7 mouse cellular contexts compared by ENCODE assay signal in genomic region chrX:95445141-95445540, GRCm38 (mm10). TPM values are rescaled to one million over a fixed set of nuclear protein-coding genes. Genes with fewer than 3 reads are reported as not detected.
DNase-seq lines count a peak whose midpoint lies in the region; ATAC-seq and TF ChIP-seq lines count a peak whose summit lies in the region.

No protein-coding gene starts in this region.

- no peak for ATAC-seq in megakaryocyte, adult 5-6 weeks (ENCODE audit: poor library complexity, severe bottlenecking)

- peak overlapping the region; percentile 93 for H3K4me3 ChIP-seq in megakaryocyte, embryonic 14.5 days (replicated peaks)
- peak overlapping the region; percentile 57 for H3K4me3 ChIP-seq in embryonic fibroblast, embryonic 13.5 days (ENCODE audit: insufficient read depth, low read length)
- H3K4me3 ChIP-seq in limb, embryonic 10.5 days = peak overlapping the region; percentile 61
- H3K4me3 ChIP-seq in olfactory bulb, adult 2 months (ENCODE audit: insufficient read depth, low read depth, low read length) = peak overlapping the region; percentile 96

- peaks cover 5% of the 10 kb centered on the region; the same call in 1 of the 2 replicates for H3K9me3 ChIP-seq in megakaryocyte, embryonic 14.5 days
- no peaks in the 10 kb centered on the region for H3K9me3 ChIP-seq in limb, embryonic 10.5 days (replicated peaks)

- TF ChIP-seq POLR2A in embryonic fibroblast, embryonic 13.5 days (IDR thresholded peaks at IDR 0.05; ENCODE audit: low read depth, low read length) = peak; percentile 52; the same call in 1 of the 2 replicates
- no peak for TF ChIP-seq POLR2A in olfactory bulb, adult 2 months (IDR thresholded peaks at IDR 0.05; ENCODE audit: insufficient read depth, low read depth, low read length)

- H3K27me3 ChIP-seq in megakaryocyte, embryonic 14.5 days (replicated peaks) = peaks cover 10% of the 10 kb centered on the region
- peaks cover 27% of the 10 kb centered on the region for H3K27me3 ChIP-seq in limb, embryonic 10.5 days (ENCODE audit: low read depth, poor library complexity, severe bottlenecking)

- 29% methylated on average over 3 of the region's 3 CpGs for WGBS in limb, embryonic 10.5 days
- WGBS in olfactory bulb, adult 2 months = 47% methylated on average over 3 of the region's 3 CpGs

- DNase-seq in limb, embryonic 10.5 days (ENCODE audit: low spot score) = no peak
- no peak for DNase-seq in right cerebral cortex, postnatal 36 days (ENCODE audit: low spot score in 2 of 2)
- no peak for DNase-seq in right cerebral cortex, postnatal 4 days

- H3K4me1 ChIP-seq in megakaryocyte, embryonic 14.5 days = peaks cover 36% of the 10 kb centered on the region
- H3K4me1 ChIP-seq in embryonic fibroblast, embryonic 13.5 days (ENCODE audit: control insufficient read depth, insufficient read depth, low read length) = 0 out of 2 replicates have a peak, but pooled peaks cover 2% of the 10 kb centered on the region
- peaks cover 4% of the 10 kb centered on the region; the same call in 1 of the 2 replicates for H3K4me1 ChIP-seq in limb, embryonic 10.5 days
- peaks cover 3% of the 10 kb centered on the region; the same call in 1 of the 2 replicates for H3K4me1 ChIP-seq in olfactory bulb, adult 2 months (ENCODE audit: control insufficient read depth, insufficient read depth, low read length)

- no peak for TF ChIP-seq CTCF in embryonic fibroblast, embryonic 13.5 days (IDR thresholded peaks at IDR 0.05; ENCODE audit: borderline replicate concordance, insufficient read depth, low read length)
- no peak for TF ChIP-seq CTCF in olfactory bulb, adult 2 months (IDR thresholded peaks at IDR 0.05; ENCODE audit: insufficient read depth, low read depth, low read length)

- H3K27ac ChIP-seq in embryonic fibroblast, embryonic 13.5 days (ENCODE audit: insufficient read depth, low read length) = no peak overlapping the region
- H3K27ac ChIP-seq in limb, embryonic 10.5 days = peak overlapping the region; percentile 85; the same call in 1 of the 2 replicates
- H3K27ac ChIP-seq in olfactory bulb, adult 2 months (ENCODE audit: insufficient read depth, low read depth, low read length) = no peak overlapping the region

- H3K36me3 ChIP-seq in megakaryocyte, embryonic 14.5 days (replicated peaks; ENCODE audit: low read length) = no peaks in the 10 kb centered on the region
- no peaks in the 10 kb centered on the region for H3K36me3 ChIP-seq in limb, embryonic 10.5 days

RNA-seq across cellular contexts. Expression of gene Amer1, which starts 0.5 kb away (rescaled TPM):
- 0.46 TPM in 1 of 2 replicates, not detected in the other for polyA plus RNA-seq in megakaryocyte, embryonic 14.5 days (2012; ENCODE audit: insufficient read depth, low replicate concordance)
- 2.4 and 2.9 TPM in 2 replicates for total RNA-seq in megakaryocyte, adult 5-6 weeks (2015)
- total RNA-seq in megakaryocyte, adult 5-6 weeks (2017) = 3.2 and 3.4 TPM in 2 replicates
- 7.8 and 12.7 TPM in 2 replicates for polyA plus RNA-seq in embryonic fibroblast, embryonic 13.5 days (2011; ENCODE audit: insufficient read length, low read depth, missing spikeins)
- polyA plus RNA-seq in limb, embryonic 10.5 days (2016; fragmentation: Nextera tagmentation; extraction: Ambion mirVana) = 10.2 and 11.6 TPM in 2 replicates
- polyA plus RNA-seq in olfactory bulb, adult 2 months (2012; ENCODE audit: insufficient read depth, insufficient read length, low replicate concordance, missing spikeins) = not detected in 2 replicates
